Comparison of ENCODE assay signal across 22 mouse cellular contexts in the genomic region with DNA sequence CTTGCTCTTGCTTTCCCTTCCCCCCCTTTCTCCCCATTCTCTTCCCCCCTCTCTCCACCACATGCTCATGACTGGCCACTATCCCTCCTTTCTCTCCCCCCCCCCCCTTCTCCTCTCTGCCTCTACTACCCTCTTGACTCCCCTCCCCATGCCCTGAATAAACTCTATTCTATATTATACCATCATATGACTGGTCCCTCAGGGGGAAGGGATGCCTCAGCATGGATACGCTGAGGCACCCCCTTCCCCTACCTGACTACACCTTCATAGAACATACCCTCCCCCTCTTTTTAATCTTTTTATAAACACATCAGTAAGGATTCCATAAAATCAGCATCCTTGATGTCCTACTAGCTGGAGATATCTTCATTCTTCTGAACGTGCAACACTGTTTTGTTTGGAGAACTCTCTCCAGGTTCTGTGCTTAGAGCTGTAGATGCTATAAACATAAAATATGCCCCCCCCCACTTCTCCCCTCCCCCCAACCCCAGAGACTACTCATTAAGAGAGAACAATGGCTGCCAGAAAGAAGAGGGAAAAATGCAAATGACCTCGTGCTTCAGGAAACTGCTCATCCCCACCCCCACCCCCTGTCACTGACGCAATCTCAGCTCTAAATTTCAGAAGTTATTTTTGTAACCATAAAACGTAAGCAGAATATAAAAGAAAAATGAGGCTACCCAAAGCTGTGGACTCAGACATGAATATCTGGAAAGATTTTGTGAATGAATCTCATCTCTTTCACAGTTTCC.
DNase-seq lines count a peak whose midpoint lies in the region; ATAC-seq and TF ChIP-seq lines count a peak whose summit lies in the region.
"Had no signal": no experiment of that assay in that cellular context is flagged by ENCODE, and none has a peak within 500 bp of the region (broad histone marks: within the 10 kb centered on the region; RNA-seq: fewer than 3 reads in every experiment).

No protein-coding gene starts in this region.

- no peak overlapping the region for H3K9ac ChIP-seq in forebrain, embryonic 13.5 days
- H3K9ac ChIP-seq in forebrain, embryonic 11.5 days (ENCODE audit: low read length): no peak overlapping the region
- no peak overlapping the region for H3K9ac ChIP-seq in hindbrain, embryonic 13.5 days
- no peak overlapping the region for H3K9ac ChIP-seq in hindbrain, embryonic 14.5 days
- H3K9ac ChIP-seq: embryonic facial prominence, embryonic 15.5 days; heart, embryonic 15.5 days; limb, embryonic 12.5 days; liver, embryonic 12.5 days; midbrain, embryonic 12.5 days had no signal

- no peak for TF ChIP-seq CTCF in brain, embryonic 14.5 days (IDR thresholded peaks at IDR 0.05; ENCODE audit: borderline replicate concordance, extremely low read depth, insufficient read depth, insufficient read length)

- peak; percentile 36; the same call in 1 of the 2 replicates for ATAC-seq in forebrain, embryonic 13.5 days
- no peak for ATAC-seq in forebrain, embryonic 11.5 days (replicated peaks; ENCODE audit: low FRiP score)
- ATAC-seq in hindbrain, embryonic 13.5 days (ENCODE audit: low FRiP score): peak; percentile 63; the same call in 1 of the 2 replicates
- ATAC-seq in hindbrain, embryonic 14.5 days (ENCODE audit: low FRiP score): no peak
- ATAC-seq: hindbrain, embryonic 16.5 days; intestine, embryonic 16.5 days; liver, embryonic 12.5 days; Patski had no signal

- no peak overlapping the region for H3K27ac ChIP-seq in forebrain, embryonic 13.5 days
- no peak overlapping the region for H3K27ac ChIP-seq in forebrain, embryonic 11.5 days (ENCODE audit: low read depth, low read length)
- H3K27ac ChIP-seq in hindbrain, embryonic 13.5 days: no peak overlapping the region
- H3K27ac ChIP-seq in hindbrain, embryonic 14.5 days: no peak overlapping the region
- H3K27ac ChIP-seq: embryonic facial prominence, embryonic 15.5 days; heart, embryonic 15.5 days; limb, embryonic 12.5 days; liver, embryonic 12.5 days; midbrain, embryonic 12.5 days; stomach, postnatal 0 days had no signal

- no peaks in the 10 kb centered on the region for H3K36me3 ChIP-seq in forebrain, embryonic 13.5 days (ENCODE audit: poor library complexity, severe bottlenecking)
- H3K36me3 ChIP-seq in forebrain, embryonic 11.5 days (ENCODE audit: control insufficient read depth, insufficient read depth, low read length): no peaks in the 10 kb centered on the region
- no peaks in the 10 kb centered on the region for H3K36me3 ChIP-seq in hindbrain, embryonic 13.5 days
- no peaks in the 10 kb centered on the region for H3K36me3 ChIP-seq in hindbrain, embryonic 14.5 days (replicated peaks; ENCODE audit: control insufficient read depth, insufficient read depth)
- H3K36me3 ChIP-seq: embryonic facial prominence, embryonic 15.5 days; heart, embryonic 15.5 days; limb, embryonic 12.5 days; liver, embryonic 12.5 days; midbrain, embryonic 12.5 days had no signal

- no peak overlapping the region for H3K4me2 ChIP-seq in forebrain, embryonic 13.5 days
- no peak overlapping the region for H3K4me2 ChIP-seq in forebrain, embryonic 11.5 days (ENCODE audit: low read depth, low read length, severe bottlenecking)
- H3K4me2 ChIP-seq in hindbrain, embryonic 13.5 days: no peak overlapping the region
- H3K4me2 ChIP-seq in hindbrain, embryonic 14.5 days (replicated peaks): no peak overlapping the region
- H3K4me2 ChIP-seq: embryonic facial prominence, embryonic 15.5 days; heart, embryonic 15.5 days; limb, embryonic 12.5 days; liver, embryonic 12.5 days; midbrain, embryonic 12.5 days had no signal

- no peak for DNase-seq in forebrain, embryonic 11.5 days (ENCODE audit: low spot score)
- no peak for DNase-seq in hindbrain, embryonic 14.5 days (ENCODE audit: low spot score)
- DNase-seq in 416B (ENCODE audit: low read depth): peak; percentile 16
- DNase-seq in brain, embryonic 14.5 days (ENCODE audit: low read depth): peak; percentile 31
- DNase-seq in layer of hippocampus, adult 8-10 months (ENCODE audit: low spot score in 2 of 2): no peak
- DNase-seq in spleen, adult 18-20 months: no peak
- DNase-seq: adrenal gland, adult 8-10 months; cerebellum, adult 9-11 months; heart, postnatal 36 days; kidney, postnatal 36 days; lung, adult 18-20 months had no signal

- H3K9me3 ChIP-seq in forebrain, embryonic 13.5 days (replicated peaks): no peaks in the 10 kb centered on the region
- no peaks in the 10 kb centered on the region for H3K9me3 ChIP-seq in forebrain, embryonic 11.5 days (ENCODE audit: control insufficient read depth, low read length)
- no peaks in the 10 kb centered on the region for H3K9me3 ChIP-seq in hindbrain, embryonic 13.5 days
- no peaks in the 10 kb centered on the region for H3K9me3 ChIP-seq in hindbrain, embryonic 14.5 days (ENCODE audit: control insufficient read depth, low read length)
- H3K9me3 ChIP-seq: embryonic facial prominence, embryonic 15.5 days; heart, embryonic 15.5 days; limb, embryonic 12.5 days; liver, embryonic 12.5 days; midbrain, embryonic 12.5 days had no signal

- H3K4me1 ChIP-seq in forebrain, embryonic 13.5 days: no peaks in the 10 kb centered on the region
- H3K4me1 ChIP-seq in forebrain, embryonic 11.5 days (replicated peaks; ENCODE audit: control insufficient read depth, insufficient read depth, low read length): no peaks in the 10 kb centered on the region
- H3K4me1 ChIP-seq in hindbrain, embryonic 13.5 days (replicated peaks): no peaks in the 10 kb centered on the region
- H3K4me1 ChIP-seq in hindbrain, embryonic 14.5 days (replicated peaks; ENCODE audit: control insufficient read depth, insufficient read depth, low read length): peaks cover 3% of the 10 kb centered on the region; the same call in 1 of the 2 replicates
- H3K4me1 ChIP-seq: embryonic facial prominence, embryonic 15.5 days; heart, embryonic 15.5 days; limb, embryonic 12.5 days; liver, embryonic 12.5 days; midbrain, embryonic 12.5 days had no signal

- H3K27me3 ChIP-seq in forebrain, embryonic 13.5 days: no peaks in the 10 kb centered on the region
- no peaks in the 10 kb centered on the region for H3K27me3 ChIP-seq in forebrain, embryonic 11.5 days (ENCODE audit: control insufficient read depth, insufficient read depth, low read length)
- no peaks in the 10 kb centered on the region for H3K27me3 ChIP-seq in hindbrain, embryonic 13.5 days
- no peaks in the 10 kb centered on the region for H3K27me3 ChIP-seq in hindbrain, embryonic 14.5 days (ENCODE audit: control insufficient read depth, insufficient read depth, low read length)
- H3K27me3 ChIP-seq: embryonic facial prominence, embryonic 15.5 days; heart, embryonic 15.5 days; limb, embryonic 12.5 days; liver, embryonic 12.5 days; midbrain, embryonic 12.5 days; Patski had no signal

- no peak for TF ChIP-seq POLR2A in brain, embryonic 14.5 days (IDR thresholded peaks at IDR 0.05; ENCODE audit: borderline replicate concordance, extremely low read depth, insufficient read depth, insufficient read length, poor library complexity, severe bottlenecking)

- 70% methylated on average over 5 of the region's 5 CpGs for WGBS in forebrain, embryonic 13.5 days
- WGBS in forebrain, embryonic 11.5 days: 77% methylated on average over 5 of the region's 5 CpGs
- WGBS in hindbrain, embryonic 13.5 days: 57% methylated on average over 5 of the region's 5 CpGs
- WGBS in hindbrain, embryonic 14.5 days: 49% methylated on average over 5 of the region's 5 CpGs

- H3K4me3 ChIP-seq in forebrain, embryonic 13.5 days: no peak overlapping the region
- no peak overlapping the region for H3K4me3 ChIP-seq in forebrain, embryonic 11.5 days (ENCODE audit: low read depth, low read length)
- H3K4me3 ChIP-seq in hindbrain, embryonic 13.5 days: no peak overlapping the region
- no peak overlapping the region for H3K4me3 ChIP-seq in hindbrain, embryonic 14.5 days (replicated peaks; ENCODE audit: low read length)
- H3K4me3 ChIP-seq: embryonic facial prominence, embryonic 15.5 days; heart, embryonic 15.5 days; limb, embryonic 12.5 days; liver, embryonic 12.5 days; midbrain, embryonic 12.5 days had no signal

Comparison
In these comparisons a context has a peak if more than half of its experiments do, and no peak if none do; other contexts are left out.
1. ATAC-seq: peak in forebrain, embryonic 13.5 days (single experiment) and hindbrain, embryonic 13.5 days (single experiment); none in forebrain, embryonic 11.5 days (single experiment) and hindbrain, embryonic 14.5 days (single experiment).
2. DNase-seq: peak in 416B (single experiment) and brain, embryonic 14.5 days (single experiment); none in forebrain, embryonic 11.5 days (single experiment), hindbrain, embryonic 14.5 days (single experiment), layer of hippocampus, adult 8-10 months (0 of 2) and spleen, adult 18-20 months (0 of 2).